Mouse (Mus musculus): ENCODE measurements around the gene Txnip. TPM values are rescaled to one million over a fixed set of nuclear protein-coding genes. Genes with fewer than 3 reads are reported as not detected.
"Not testable (repeated sequence)": the region's sequence is repeated elsewhere in the genome, so short reads cannot be mapped to it uniquely, and the experiment has no call there.

Txnip gene
- total RNA-seq (2017) = 332 and 487 TPM in 2 replicates

DNA sequence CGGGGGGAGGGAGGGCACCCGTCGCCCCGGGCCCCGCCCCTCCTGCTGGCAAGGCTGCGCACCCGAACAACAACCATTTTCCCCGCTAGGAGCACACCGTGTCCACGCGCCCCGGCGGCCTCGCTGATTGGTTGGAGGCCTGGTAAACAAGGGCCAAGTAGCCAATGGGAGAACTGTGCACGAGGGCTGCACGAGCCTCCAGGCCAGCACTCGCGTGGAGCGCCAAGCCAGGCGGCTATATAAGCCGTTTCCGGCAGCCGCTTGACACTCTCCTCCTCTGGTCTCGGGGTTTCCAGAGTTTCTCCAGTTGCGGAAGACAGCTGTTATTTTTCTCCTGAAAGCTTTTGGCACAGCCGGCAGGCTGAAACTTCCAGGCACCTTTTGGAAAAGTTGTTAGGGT lies at the start of gene Txnip:
TSS of gene Txnip (plus strand) at position 264 of the 400 bp plus-strand sequence.
- peak; percentile 93 to 96 for ATAC-seq (replicated peaks in 1 of 2; ENCODE audit: insufficient read depth in 1 of 2, low FRiP score in 2 of 2, low TSS enrichment in 1 of 2, low read depth in 1 of 2, poor library complexity in 2 of 2, severe bottlenecking in 2 of 2)

DNA sequence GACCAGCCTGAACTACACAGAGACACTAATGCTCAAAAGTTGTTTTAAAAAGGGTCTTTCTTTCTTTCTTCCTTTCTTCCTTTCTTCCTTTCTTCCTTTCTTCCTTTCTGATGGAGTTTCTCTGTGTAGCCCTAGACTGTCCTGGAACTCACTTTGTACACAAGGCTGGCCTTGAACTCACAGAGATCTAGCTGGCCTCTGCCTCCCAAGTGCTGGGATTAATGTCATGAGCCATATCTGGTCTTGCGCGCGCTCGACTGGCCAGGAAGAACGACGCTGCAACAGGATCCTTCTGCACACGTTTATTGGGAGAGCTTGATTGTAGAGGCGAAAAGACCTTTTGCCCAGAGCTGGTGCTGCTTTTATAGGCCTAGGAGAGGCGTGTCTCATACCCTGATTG lies 49.8 kb upstream of the Txnip start:
- not testable (repeated sequence) for ATAC-seq (replicated peaks in 1 of 2; ENCODE audit: insufficient read depth in 1 of 2, low FRiP score in 2 of 2, low TSS enrichment in 1 of 2, low read depth in 1 of 2, poor library complexity in 2 of 2, severe bottlenecking in 2 of 2)

DNA sequence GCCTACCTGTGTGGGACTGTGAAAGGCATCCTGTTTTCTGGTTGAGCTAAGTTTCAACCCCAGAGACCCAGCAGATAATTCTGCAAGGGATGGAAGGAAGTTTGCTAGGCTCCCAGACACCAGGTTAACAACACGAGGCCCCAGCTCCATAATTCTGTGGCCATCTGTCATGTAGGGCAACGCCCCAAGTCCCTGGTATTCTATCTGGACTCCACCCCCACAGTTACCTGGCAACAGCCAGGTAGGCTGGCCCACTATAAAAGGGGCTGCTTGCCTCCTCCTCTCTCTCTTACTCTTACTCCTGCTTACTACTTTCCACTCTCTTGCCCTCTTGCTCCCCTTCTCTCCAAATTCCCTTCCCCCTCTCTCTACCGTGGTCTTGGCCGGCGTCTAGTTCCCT lies 37.6 kb upstream of the Txnip start:
- no peak for ATAC-seq (replicated peaks in 1 of 2; ENCODE audit: insufficient read depth in 1 of 2, low FRiP score in 2 of 2, low TSS enrichment in 1 of 2, low read depth in 1 of 2, poor library complexity in 2 of 2, severe bottlenecking in 2 of 2)

DNA sequence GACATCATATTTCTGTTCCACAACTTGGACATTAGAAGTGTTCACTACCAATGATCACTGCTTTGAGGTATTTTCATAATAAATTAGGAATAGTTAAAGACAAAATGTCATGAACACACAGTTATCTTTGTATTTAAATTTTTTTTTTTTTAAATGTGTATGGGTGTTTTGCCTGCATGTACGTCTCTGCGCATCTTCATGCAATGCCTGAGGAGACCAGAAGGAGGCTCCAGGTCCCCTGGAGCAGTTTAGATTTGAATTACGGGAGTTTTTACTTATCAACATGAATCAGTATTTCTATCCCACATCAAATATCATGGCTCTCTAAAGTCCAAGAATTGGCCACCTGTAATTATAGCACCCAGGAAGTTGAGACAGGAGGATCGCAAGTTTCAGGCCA lies 35.6 kb upstream of the Txnip start:
- 0 out of 4 replicates have a peak, but pooled peaks of 1 of the 2 experiments have one; percentile 42 for ATAC-seq (replicated peaks in 1 of 2; ENCODE audit: insufficient read depth in 1 of 2, low FRiP score in 2 of 2, low TSS enrichment in 1 of 2, low read depth in 1 of 2, poor library complexity in 2 of 2, severe bottlenecking in 2 of 2)

DNA sequence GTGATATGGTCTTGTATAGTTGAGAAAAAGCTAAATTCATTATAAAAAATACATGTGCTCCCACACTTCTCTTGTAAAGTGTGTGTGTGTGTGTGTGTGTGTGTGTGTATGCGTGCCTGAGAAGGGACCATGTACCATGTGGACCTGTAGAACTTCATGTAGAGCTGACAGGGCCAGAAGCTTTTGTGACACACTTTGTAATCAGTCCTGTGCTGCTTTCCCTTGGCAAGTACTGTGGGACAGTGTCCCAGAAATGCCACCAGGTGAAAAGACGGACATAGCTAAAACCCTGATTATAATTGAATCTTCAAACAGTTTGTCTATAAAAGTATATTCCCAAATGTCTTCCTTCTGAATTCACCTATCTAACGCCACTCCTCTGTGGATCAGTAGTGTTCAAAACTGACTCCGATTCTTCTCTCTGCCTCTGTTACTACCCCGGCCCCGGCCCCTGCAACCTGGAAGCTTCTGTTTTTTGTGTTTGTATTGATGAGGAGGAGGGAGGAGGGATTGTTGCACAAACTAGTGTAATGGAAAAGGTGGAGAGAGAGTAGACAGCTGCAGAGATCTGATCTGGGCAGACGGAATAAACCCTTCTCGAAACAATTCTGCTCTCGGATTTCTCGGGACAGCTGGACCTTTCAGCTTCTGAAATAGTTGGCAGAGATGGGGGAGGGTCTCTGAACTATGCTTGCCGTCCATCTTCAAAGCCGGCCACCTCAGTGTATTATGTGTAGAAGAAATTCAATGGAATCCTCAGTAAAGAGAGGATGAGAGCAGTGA lies 33.5 kb upstream of the Txnip start:
- no peak for ATAC-seq (replicated peaks in 1 of 2; ENCODE audit: insufficient read depth in 1 of 2, low FRiP score in 2 of 2, low TSS enrichment in 1 of 2, low read depth in 1 of 2, poor library complexity in 2 of 2, severe bottlenecking in 2 of 2)

DNA sequence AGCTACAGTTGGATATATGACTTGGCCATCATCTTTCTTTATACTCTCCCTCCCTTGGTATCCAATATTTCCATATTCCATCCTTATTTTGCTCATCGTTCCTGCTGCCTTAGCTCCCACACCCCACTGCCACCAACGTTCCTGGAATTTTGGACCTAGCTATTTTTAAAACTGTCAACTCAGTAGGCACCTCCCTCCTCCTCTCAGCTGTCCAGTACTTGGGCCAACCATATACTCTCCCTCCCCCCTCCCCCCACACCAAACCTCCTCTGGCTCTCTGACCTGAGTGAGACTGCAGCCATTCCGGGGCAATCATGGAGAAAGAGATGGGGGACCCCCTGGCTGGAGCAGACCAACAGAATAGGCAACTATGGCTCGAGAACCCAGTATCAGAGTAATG lies 32.8 kb upstream of the Txnip start, which contains the start of gene Hfe2:
TSS of gene Hfe2 (plus strand) at position 259 of the 400 bp plus-strand sequence.
- ATAC-seq (replicated peaks in 1 of 2; ENCODE audit: insufficient read depth in 1 of 2, low FRiP score in 2 of 2, low TSS enrichment in 1 of 2, low read depth in 1 of 2, poor library complexity in 2 of 2, severe bottlenecking in 2 of 2) = no peak

DNA sequence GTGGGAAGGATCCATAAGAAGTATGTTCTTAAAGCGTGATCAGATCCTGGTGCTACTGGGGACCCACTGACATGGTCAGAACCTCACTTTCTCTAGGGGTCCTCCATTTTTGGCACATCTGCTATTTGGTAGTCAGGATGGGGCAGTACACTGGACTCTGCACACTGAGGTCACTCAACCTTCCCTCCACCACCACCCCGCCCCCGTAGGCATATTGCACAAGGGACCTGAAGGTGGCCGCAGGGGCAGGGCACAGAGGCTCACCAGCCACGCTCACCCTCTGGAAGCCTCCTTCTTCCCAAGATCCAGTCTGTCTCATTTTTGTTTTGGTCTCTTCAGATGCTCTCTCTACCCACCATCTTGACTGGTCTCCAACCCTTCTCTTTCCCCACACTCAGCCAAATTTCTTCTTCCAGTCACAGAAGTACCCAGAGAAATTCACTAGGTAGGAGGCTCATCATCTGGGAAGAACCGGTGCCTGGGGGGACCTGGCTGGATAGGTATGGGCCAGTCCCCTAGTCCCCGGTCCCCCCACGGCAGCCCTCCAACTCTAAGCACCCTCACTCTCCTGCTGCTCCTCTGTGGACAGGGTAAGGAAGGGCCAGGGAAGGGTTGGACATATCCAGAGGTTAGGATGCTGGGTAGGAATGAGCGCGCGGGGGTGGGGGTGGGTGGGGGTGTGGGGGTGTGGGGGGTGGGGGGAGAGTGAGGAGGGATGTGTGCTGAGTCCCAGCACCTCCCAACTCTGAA lies 31.6 kb upstream of the Txnip start:
- ATAC-seq (replicated peaks in 1 of 2; ENCODE audit: insufficient read depth in 1 of 2, low FRiP score in 2 of 2, low TSS enrichment in 1 of 2, low read depth in 1 of 2, poor library complexity in 2 of 2, severe bottlenecking in 2 of 2) = no peak

DNA sequence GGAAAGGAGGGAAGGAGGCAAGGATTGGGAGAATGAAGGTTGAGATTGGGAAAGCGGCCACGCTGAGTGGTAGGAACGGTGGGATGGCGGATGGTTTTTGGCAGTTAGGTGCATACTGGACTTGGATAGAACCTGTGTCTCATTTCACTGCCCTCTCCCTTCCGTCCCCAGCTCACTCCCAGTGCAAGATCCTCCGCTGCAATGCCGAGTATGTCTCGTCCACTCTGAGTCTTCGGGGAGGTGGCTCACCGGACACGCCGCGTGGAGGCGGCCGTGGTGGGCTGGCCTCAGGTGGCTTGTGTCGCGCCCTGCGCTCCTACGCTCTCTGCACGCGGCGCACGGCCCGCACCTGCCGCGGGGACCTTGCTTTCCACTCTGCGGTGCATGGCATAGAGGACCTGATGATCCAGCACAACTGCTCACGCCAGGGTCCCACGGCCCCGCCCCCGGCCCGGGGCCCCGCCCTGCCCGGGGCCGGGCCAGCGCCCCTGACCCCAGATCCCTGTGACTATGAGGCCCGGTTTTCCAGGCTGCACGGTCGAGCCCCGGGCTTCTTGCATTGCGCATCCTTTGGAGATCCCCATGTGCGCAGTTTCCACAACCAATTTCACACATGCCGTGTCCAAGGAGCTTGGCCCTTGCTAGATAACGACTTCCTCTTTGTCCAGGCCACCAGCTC lies 30.8 kb upstream of the Txnip start:
- no peak for ATAC-seq (replicated peaks in 1 of 2; ENCODE audit: insufficient read depth in 1 of 2, low FRiP score in 2 of 2, low TSS enrichment in 1 of 2, low read depth in 1 of 2, poor library complexity in 2 of 2, severe bottlenecking in 2 of 2)

DNA sequence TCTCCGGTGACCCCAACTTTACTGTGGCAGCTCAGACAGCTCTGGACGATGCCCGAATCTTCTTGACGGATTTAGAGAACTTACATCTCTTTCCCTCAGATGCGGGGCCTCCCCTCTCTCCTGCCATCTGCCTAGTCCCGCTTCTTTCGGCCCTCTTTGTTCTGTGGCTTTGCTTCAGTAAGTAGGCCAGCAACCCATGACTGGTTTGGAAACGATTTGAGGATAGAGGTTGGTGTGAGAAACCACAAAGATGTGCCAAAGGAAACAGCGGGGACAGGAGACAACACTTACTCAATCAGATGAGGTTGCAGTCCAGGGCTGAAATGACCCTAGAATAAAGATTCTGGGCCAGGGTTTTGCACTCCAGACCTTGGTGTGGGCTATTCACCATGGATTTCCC lies 29.3 kb upstream of the Txnip start:
- no peak for ATAC-seq (replicated peaks in 1 of 2; ENCODE audit: insufficient read depth in 1 of 2, low FRiP score in 2 of 2, low TSS enrichment in 1 of 2, low read depth in 1 of 2, poor library complexity in 2 of 2, severe bottlenecking in 2 of 2)

DNA sequence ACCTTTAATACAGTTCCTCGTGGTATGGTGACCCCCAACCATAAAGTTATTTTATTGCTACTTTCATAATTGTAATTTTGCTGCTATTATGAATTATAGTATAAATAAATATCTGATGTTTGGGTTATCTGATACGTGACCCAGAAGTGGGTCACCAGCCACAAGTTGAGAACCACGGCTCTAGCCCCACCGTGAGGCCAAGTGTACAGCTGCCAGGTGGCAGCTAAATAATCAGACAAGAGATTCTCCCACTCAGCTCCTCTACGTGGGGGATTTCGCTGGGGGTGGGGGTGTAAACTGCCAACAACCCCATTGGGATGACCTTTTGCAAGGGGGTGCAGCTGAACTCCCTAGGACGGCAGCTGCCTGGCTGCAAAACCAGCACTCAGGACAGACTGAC lies 25.7 kb upstream of the Txnip start:
- no peak for ATAC-seq (replicated peaks in 1 of 2; ENCODE audit: insufficient read depth in 1 of 2, low FRiP score in 2 of 2, low TSS enrichment in 1 of 2, low read depth in 1 of 2, poor library complexity in 2 of 2, severe bottlenecking in 2 of 2)

DNA sequence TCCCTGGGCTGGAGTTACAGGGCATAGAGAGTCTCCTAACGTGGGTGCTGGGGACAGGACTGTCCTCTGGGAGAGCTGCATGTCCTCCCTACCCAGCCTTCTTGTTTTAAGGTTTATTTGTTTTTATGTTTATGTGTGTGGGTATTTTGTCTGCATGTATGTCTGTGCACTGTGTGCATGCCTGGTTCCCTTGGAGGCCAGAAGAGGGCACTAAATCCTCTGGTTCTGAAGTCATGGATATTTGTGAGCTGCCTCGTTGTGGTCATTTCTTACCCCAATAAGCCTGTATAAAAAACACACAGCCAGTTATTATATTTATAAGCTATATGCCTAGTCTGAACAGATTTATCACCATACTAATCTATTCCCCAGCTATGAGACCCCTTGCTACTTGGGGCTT lies 23.5 kb upstream of the Txnip start:
- ATAC-seq (replicated peaks in 1 of 2; ENCODE audit: insufficient read depth in 1 of 2, low FRiP score in 2 of 2, low TSS enrichment in 1 of 2, low read depth in 1 of 2, poor library complexity in 2 of 2, severe bottlenecking in 2 of 2) = no peak

DNA sequence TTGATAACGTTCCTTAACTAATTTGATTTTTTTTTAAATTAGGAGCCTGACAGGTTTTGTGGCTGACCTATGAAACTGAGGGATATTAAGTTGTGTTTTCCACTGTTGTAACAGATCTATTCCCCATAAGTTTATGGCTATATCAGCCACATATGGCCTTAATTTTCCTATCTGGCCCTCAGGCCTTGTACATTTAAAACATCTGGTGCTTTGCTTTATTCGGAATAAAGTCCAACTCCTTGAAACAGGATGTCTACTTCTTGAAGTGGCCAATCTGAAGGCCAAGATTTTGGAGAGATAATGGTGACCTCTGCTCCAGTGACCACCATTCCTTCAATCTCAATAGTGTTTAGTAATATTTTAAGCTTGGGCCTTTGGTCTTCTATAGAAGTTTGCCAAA lies 18.4 kb upstream of the Txnip start:
- ATAC-seq (replicated peaks in 1 of 2; ENCODE audit: insufficient read depth in 1 of 2, low FRiP score in 2 of 2, low TSS enrichment in 1 of 2, low read depth in 1 of 2, poor library complexity in 2 of 2, severe bottlenecking in 2 of 2) = no peak

DNA sequence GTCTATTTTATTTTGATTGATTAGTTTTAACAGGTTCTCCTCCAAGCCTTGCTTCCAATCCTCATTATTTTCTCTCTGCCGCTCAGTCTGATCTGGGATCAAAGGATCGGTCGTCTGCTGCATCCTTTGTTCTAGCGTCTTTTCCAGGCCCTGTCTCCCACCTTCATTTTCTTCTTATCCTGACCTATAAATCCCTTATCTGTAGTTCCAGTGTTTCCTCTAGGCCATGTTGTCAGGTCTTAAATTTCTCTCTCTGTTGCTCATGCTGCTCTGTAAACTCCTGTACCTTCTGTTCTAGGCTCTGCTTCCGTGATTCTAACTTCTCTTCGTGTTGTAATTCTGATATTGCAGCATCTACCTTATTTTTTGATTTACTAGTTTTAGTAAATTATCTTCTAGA lies 17.0 kb upstream of the Txnip start:
- no peak for ATAC-seq (replicated peaks in 1 of 2; ENCODE audit: insufficient read depth in 1 of 2, low FRiP score in 2 of 2, low TSS enrichment in 1 of 2, low read depth in 1 of 2, poor library complexity in 2 of 2, severe bottlenecking in 2 of 2)

DNA sequence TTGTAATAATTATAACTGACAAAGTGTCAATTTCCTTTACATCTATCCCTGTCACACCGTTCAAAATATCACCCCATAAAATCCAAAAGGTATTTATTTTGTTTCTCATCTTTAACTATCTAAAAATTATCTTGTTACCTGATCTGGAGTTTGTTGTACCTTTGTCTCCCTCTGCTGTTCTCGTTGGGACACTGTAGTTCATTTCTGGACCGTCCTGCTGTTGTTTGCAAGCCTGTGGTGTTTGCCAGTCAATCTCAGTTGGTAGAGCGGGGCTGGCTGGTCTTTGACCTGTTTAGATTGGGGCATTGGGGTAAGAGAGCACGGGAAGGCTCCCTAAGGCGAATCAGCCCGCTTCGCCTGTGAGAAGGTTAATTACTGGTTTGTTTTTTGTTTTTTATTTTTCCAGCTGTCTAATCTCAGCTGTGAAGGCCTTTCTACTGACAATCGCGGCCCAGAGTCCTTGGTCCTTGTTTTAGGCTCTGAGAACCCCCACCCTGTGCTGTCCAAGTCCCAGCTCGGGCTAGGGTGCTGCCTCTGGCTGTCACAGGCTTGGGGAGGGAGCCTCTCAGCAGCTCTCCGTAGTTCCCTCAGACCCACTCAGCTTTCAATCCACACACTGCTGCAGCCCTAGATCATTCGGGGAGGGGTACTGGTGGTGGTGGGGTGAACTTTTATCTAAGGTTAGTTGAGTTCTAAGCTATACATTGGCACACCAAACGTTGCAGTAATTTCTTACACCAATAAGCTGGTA lies 16.3 kb upstream of the Txnip start:
- ATAC-seq (replicated peaks in 1 of 2; ENCODE audit: insufficient read depth in 1 of 2, low FRiP score in 2 of 2, low TSS enrichment in 1 of 2, low read depth in 1 of 2, poor library complexity in 2 of 2, severe bottlenecking in 2 of 2) = 0 out of 4 replicates have a peak, but pooled peaks of 1 of the 2 experiments have one; percentile 42

DNA sequence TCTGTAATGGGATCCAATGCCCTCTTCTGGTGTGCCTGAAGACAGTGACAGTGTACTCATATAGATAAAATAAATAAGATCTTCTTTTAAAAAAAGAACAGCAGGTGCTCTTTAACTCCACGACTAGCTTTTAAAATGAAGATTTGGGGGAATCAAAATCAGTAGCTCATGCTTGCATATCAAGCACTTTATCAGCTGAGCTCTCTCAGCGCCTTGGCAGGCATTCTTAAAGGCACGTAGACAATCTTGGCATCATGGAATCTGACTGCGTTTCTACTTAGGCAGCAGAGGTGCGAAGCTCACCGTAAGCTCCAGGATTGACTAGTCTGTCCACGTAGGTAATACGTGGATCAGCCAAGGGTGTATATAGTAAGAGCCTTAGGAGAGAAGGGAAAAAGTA lies 15.2 kb upstream of the Txnip start:
- no peak for ATAC-seq (replicated peaks in 1 of 2; ENCODE audit: insufficient read depth in 1 of 2, low FRiP score in 2 of 2, low TSS enrichment in 1 of 2, low read depth in 1 of 2, poor library complexity in 2 of 2, severe bottlenecking in 2 of 2)

DNA sequence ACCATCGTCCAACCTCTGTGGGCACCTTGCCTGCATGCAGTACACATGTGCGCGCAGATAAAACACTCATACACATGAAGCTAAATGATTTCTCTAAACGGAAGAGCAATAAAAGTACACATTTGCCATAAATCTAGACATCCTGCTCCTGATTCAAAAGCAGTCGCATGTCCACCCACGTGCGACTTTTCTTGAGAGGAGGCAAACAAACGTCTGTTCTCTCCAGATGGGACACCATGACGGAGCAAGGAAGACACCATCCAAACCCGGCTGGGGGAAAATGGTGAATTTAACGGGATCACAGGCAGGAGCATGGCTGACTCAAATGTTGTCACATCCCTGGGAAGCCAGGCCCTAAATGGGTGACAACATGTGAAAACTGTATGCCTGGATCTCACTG lies 14.4 kb upstream of the Txnip start:
- ATAC-seq (replicated peaks in 1 of 2; ENCODE audit: insufficient read depth in 1 of 2, low FRiP score in 2 of 2, low TSS enrichment in 1 of 2, low read depth in 1 of 2, poor library complexity in 2 of 2, severe bottlenecking in 2 of 2) = no peak

DNA sequence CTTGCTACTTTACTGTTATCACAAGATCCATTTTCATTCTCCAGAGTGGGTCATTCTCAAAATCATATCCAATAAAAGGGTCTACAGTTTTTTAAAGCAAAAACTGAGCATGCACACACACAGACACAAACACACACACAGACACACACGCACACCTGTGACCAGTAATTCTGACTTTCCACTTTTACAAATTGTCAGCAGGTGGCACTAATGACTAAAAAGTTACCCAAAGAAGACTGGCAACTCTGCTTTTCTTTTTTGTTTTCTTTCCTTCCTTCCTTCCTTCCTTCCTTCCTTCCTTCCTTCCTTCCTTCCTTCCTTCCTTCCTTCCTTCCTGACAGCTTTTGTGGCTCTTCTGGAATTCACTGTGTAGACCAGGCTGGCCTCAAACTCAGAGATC lies 12.2 kb upstream of the Txnip start:
- ATAC-seq (replicated peaks in 1 of 2; ENCODE audit: insufficient read depth in 1 of 2, low FRiP score in 2 of 2, low TSS enrichment in 1 of 2, low read depth in 1 of 2, poor library complexity in 2 of 2, severe bottlenecking in 2 of 2) = no peak

Measured in hematopoietic stem cell, adult 5-6 weeks (primary cell).